7 mouse cellular contexts compared by ENCODE assay signal in genomic region chr5:123992794-123993193, GRCm38 (mm10). TPM values are rescaled to one million over a fixed set of nuclear protein-coding genes. Genes with fewer than 3 reads are reported as not detected.
A peak's percentile ranks its signal among the peaks of the same experiment; 100 is the strongest.
DNase-seq lines count a peak whose midpoint lies in the region; ATAC-seq lines count a peak whose summit lies in the region.

No protein-coding gene starts in this region.

- no peak overlapping the region for H3K4me2 ChIP-seq in intestine, embryonic 16.5 days (ENCODE audit: low read depth, low read length)

- H3K9ac ChIP-seq in intestine, embryonic 16.5 days (ENCODE audit: low read depth, low read length): no peak overlapping the region

- peak overlapping the region; percentile 42; the same call in 1 of the 2 replicates for H3K27ac ChIP-seq in intestine, embryonic 16.5 days (ENCODE audit: low read length)

- H3K27me3 ChIP-seq in intestine, embryonic 16.5 days (replicated peaks; ENCODE audit: control insufficient read depth, insufficient read depth, low read length): no peaks in the 10 kb centered on the region

- peak; percentile 79 to 94 for DNase-seq in adrenal gland, adult (ENCODE audit: inconsistent age in 2 of 2, low spot score in 1 of 2)
- DNase-seq in cerebellum, postnatal 14 days: peak; percentile 96 to 98
- DNase-seq in gastrocnemius, postnatal 25 days: peak; percentile 53
- peak; percentile 95 for DNase-seq in left cerebral cortex, postnatal 4 days
- peak; percentile 45 to 64 for DNase-seq in monocyte, adult 2 months (ENCODE audit: low read depth in 1 of 2, low spot score in 2 of 2)
- peak; percentile 67 to 77 for DNase-seq in spleen, postnatal 36 days (ENCODE audit: low spot score in 2 of 2)

- peaks cover 22% of the 10 kb centered on the region for H3K4me1 ChIP-seq in intestine, embryonic 16.5 days (ENCODE audit: control insufficient read depth, insufficient read depth, low read length)

- H3K9me3 ChIP-seq in intestine, embryonic 16.5 days (ENCODE audit: control insufficient read depth, low read length): no peaks in the 10 kb centered on the region

- intact Hi-C loops in left cerebral cortex, postnatal 4 days (cut with DNase I): loop anchor here (5.0 kb wide), 1 partner anchor 45 kb away; no protein-coding TSS in a partner anchor

- no peaks in the 10 kb centered on the region for H3K36me3 ChIP-seq in intestine, embryonic 16.5 days (ENCODE audit: control insufficient read depth, insufficient read depth, low read length)

- ATAC-seq in intestine, embryonic 16.5 days: peak; percentile 34; the same call in 1 of the 2 replicates

- 32% methylated on average over 5 of the region's 5 CpGs for whole genome bisulfite sequencing in intestine, embryonic 16.5 days

- no peak overlapping the region for H3K4me3 ChIP-seq in intestine, embryonic 16.5 days (ENCODE audit: low read length)

RNA-seq across cellular contexts. Expression of gene Hip1r, which starts 19.4 kb away (rescaled TPM):
- total RNA-seq in gastrocnemius, postnatal 25 days (2021): 1 to 10 TPM; 6.2 to 6.6 TPM
- polyA plus RNA-seq in intestine, embryonic 16.5 days (2015; fragmentation: Nextera tagmentation; extraction: Ambion mirVana): 33.8 and 34.8 TPM in 2 replicates
- 10 to 100 TPM; 83.2 to 84.8 TPM for total RNA-seq in left cerebral cortex, postnatal 4 days (2021)

RNA-seq across cellular contexts. Expression of gene Vps37b, which starts 39.3 kb away (rescaled TPM):
- total RNA-seq in gastrocnemius, postnatal 25 days (2021): 1 to 10 TPM; 4.2 to 6.3 TPM
- polyA plus RNA-seq in intestine, embryonic 16.5 days (2015; fragmentation: Nextera tagmentation; extraction: Ambion mirVana): 25.7 and 27.1 TPM in 2 replicates
- 10 to 100 TPM; 46.2 to 49.9 TPM for total RNA-seq in left cerebral cortex, postnatal 4 days (2021)

Comparison
In these comparisons a context has a peak if more than half of its experiments do, and no peak if none do; other contexts are left out.
1. RNA of gene Hip1r, which starts 19.4 kb away (total RNA-seq): 83.2 to 84.8 TPM in left cerebral cortex, postnatal 4 days; 6.2 to 6.6 TPM in gastrocnemius, postnatal 25 days; every median in the first group is over 10 times any median in the second.
2. RNA of gene Vps37b, which starts 39.3 kb away (total RNA-seq): 46.2 to 49.9 TPM in left cerebral cortex, postnatal 4 days; 4.2 to 6.3 TPM in gastrocnemius, postnatal 25 days; every median in the first group is over 4 times any median in the second.
3. Peak in every context shown above with its lines, with median percentiles within 50 percentile points of each other: DNase-seq.